Mouse (Mus musculus) natural killer cell, adult 2 months (primary cell): ENCODE results near the gene 7530416G11Rik.

Experiments used
- DNase-seq, 2 experiments: peaks; one replicate each; pipeline ENCODE4 v3.0.0; 2022; ENCODE audit warnings: low spot score in 2 of 2

7530416G11Rik gene

GRCm38 (mm10) chr15:85503127-85503526, at the start of gene 7530416G11Rik:
Gene 7530416G11Rik, minus strand, starts transcription at chr15:85503227.
- no peak for DNase-seq

GRCm38 (mm10) chr15:85546500-85546899, 43.5 kb upstream of the 7530416G11Rik start:
- no peak for DNase-seq

DNA sequence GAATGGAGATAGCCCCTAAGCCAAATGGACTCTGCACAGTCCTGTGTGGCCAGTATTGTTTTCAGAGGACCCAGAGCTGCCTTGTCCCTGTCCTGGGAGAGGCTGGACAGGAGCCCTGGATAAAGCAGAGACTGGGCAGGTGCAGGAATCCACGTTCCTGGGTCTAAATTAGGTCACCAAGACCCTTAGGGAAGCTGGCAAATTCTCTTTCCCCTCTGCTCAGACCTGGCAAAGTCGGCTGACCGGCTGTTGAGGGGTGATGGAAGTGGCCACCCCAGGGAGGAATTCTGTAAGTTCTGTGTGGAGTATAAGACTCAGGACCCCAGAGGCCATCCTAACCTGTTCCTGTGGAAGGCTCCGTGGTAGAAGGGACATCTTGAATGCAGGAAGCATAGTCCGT, 42.3 kb upstream of the 7530416G11Rik start:
- DNase-seq = no peak

DNA sequence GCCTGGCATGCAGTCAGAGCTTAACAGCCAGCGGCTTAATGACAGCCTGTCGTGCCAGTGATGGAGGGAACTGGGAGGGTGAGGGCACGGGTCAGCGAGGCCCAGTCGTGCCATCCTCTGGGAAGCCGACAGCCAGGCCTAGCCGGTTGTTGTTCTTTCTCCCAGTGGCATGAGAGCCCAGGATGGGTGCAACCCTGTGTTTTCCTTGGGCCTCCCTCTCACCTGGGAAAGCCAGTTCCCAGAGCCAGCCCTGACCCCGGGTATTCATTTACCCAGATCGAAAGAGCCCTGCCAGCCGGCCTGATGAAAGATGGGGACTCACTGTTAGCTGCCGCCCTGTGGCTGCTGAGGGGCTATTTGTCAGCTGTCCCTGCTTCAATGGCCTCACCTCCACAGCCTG, 35.1 kb upstream of the 7530416G11Rik start:
- no peak for DNase-seq

DNA sequence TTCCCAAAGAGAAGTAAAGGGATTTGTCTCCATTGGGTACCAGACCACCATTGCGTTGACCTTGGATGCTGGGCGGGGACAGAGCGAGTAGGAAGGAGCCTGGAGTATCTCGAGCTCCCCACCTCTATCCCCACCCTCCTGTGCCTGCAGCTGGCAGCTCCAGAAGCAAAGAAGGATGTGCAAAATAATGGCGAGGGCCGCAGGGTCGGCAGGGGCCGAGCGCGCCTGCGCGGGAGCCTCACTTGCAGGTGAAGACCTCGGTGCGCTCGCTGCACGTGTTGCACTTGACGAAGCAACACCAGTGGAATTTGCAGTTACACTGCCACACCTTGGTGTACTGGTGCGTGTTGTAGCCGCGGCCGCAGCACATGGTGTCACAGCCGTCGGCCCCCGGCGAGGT, 34.1 kb upstream of the 7530416G11Rik start:
- DNase-seq = no peak

DNA sequence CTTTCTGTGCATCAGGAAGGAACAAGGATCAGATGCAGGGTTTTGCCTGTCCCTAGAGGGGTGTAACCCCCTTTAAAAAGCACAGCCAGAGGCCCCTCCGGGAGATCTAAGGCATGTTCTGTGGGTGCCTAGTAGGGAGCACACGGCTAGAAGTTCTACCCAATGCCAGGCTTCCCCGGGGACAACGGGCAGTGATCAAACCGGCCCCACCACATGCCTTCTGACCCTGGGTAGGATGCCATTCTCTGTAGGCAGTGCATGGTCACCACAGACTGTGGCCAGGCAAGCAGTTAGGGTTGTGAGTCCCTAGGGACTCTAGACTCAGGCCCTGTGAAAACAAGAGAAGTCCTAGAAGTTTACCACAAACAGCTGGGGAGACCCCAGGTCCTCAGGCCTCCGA, 31.6 kb upstream of the 7530416G11Rik start:
- DNase-seq = no peak

DNA sequence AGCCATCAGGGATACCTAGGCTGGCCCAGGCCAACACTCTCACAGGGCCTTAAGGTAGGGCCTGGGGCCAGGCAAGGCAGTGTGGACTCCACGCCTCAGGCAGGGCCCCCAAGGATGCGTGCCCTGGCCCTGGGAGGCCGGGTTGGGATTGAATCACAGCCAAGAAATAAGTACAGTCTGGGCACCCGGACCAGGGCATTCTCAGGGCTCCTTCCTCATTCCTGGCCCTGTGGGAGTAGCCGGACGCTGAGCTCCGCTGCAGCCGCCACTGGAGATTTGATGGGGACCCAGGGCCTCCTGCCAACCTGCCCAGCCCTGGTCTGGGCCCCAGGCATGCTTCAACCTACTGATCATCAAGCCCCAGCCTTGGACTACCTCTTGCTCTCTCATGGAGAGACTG, 31.2 kb upstream of the 7530416G11Rik start:
- DNase-seq = no peak

GRCm38 (mm10) chr15:85532063-85532462, 29.0 kb upstream of the 7530416G11Rik start:
- DNase-seq = no peak

GRCm38 (mm10) chr15:85529911-85530310, 26.9 kb upstream of the 7530416G11Rik start:
- no peak for DNase-seq

DNA sequence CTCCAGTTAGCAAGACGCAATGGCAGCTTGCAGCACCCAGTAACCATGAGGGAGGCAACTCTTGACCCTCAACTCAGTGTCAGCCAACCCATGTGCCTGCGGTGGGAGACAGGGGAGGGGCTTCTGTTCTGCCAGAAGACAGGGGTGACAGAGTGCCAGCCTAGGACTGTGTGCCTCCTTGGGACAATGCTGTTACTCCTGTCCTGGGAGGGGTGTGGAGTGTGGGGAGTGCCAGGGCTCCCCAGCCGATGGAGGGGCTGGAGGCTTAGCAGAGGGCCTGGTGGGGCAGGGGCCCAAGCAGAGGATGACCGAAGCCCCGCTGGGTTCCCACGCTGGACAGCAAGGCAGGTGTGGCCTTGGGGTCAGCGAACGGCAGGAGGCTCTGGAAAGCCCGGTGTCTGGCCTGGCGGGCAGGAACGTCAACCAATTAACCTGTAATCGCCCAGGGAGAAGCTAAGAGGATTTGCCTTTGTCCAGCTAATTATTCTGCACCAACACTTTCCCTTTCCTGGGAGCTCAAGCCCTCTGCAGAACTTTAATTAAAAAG, 21.4 kb upstream of the 7530416G11Rik start:
- no peak for DNase-seq

- DNase-seq = no peak
These were observed 20.4 kb upstream of the 7530416G11Rik start for GRCm38 (mm10) chr15:85523173-85523991.

- DNase-seq = no peak
These were observed 16.4 kb upstream of the 7530416G11Rik start for GRCm38 (mm10) chr15:85519438-85519837.

- DNase-seq = no peak
These were observed 4.5 kb upstream of the 7530416G11Rik start for GRCm38 (mm10) chr15:85507370-85508014.

DNA sequence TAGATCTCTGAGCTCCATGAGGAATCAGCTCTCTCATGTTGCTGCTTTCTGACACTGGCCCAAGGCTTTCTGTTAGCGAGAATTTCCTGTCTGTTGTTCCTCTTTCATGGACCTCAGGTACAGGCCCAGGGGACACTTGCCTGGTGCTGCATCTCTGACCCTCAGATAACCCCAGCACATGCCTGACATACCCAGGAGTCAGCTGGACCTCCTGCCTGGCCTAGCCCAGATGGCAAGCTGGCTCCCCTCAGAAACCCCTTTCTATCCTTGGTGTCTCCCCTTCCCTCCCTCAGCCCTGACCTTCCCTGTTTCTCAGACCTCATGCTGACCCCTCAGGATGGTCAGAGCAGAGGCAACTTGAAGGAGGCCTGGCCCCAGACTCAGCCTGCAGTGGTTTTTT, 3.7 kb upstream of the 7530416G11Rik start:
- DNase-seq = no peak

DNA sequence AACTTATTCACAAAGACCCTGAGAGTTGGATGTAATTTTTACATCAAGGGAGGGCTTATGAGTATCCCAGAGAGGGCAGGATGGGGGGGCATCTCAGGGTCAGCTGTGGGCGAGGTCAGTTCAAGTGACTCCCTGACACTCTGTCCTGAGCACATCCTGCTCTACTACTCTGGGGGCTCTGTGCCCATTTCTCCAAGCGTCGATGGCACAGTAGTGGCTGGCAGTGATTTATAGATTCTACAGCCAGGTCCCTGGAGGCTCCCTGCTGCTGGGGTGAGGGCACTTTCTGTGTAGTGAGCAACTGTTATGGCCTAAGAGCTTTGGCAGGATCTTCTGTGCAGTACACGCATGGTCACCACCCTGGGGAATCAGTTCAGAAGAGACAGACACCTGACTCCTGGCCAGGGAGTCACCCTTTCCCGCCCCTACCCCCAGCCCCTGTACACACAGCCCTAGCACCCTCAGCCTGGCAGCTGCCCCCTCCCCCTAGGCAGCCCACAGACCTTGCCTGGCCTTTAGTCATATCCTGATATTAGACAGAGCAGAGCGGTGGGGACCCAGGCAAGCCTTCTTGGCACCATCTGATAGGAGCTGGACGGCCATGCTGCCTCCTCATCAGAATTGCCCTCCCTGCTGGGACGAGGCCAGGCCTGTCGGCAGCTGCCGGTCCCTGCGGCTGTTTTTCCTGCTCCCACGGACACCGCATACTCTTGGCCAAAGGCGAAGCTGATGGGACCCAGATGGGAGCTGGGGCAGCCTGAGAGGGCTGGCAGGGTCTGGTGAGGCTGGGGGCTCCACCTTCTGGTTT, 2.3 kb upstream of the 7530416G11Rik start:
- no peak for DNase-seq

GRCm38 (mm10) chr15:85500267-85500666, 2.8 kb downstream of the 7530416G11Rik start:
- no peak for DNase-seq

DNA sequence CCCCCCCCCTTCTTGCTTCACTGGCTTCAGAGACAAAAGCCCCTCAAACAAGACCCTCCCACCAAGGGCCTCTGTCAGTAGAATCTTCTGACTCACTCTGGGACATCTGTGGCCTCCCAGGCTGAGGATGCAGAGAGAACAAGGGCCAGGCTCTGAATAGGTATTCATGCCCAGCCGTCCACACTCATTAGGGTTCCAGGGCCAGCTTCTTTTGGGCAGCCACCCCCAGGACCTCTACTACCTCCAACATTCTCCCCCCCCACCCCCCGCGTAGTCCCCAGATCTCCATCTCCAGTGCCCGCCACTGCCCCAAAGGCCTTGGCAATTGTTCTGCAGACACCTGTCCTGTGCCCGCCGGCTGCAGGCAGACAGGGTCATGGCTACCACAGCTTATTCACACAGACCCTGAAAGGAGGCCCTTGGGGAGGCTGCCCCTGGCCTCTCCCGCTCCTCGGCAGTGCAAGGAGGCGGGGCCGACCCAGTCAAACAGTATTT, 5.0 kb downstream of the 7530416G11Rik start:
- DNase-seq = no peak

DNA sequence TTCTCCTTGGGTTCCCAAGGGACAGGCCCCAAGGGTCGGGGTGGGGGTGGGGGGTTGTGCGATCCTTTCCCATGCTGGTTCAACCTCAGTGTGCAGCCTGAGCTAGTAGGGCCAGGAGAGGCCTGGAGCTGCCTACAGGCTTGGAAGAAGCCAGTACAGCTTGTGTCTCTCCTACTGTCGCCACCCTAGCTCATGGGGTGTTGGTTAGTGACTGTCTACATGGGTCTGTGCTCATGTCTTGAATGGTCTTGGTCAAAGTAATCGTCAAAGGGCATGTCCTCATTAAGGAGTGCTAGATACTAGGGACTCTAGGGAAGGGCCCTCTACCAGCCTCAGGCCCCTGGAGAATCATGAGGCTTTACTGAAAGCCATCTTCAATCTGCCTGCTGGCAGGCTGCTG, 5.5 kb downstream of the 7530416G11Rik start:
- no peak for DNase-seq

DNA sequence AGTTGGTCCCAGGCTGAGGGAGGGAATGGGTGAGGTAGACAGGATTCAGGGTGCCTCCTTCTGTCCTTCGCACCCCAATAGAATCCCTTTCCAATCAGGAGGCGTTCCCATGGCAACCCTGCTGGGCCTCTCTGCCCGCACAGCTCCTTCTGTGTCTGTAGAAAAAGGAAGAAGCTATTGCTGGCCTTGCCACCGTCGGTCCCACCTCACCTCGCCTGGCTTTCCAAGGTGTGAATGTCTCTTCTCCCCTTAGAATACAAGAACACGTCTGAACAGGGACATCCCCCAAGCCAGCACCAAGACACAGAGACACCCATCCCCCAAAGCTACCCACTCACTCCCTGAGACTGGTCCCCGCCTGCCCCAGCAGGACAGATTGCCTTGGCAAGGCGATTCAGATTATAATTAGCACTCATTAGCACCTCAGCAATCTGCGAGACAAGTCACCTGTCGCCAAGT, 8.8 kb downstream of the 7530416G11Rik start:
- DNase-seq = no peak

DNA sequence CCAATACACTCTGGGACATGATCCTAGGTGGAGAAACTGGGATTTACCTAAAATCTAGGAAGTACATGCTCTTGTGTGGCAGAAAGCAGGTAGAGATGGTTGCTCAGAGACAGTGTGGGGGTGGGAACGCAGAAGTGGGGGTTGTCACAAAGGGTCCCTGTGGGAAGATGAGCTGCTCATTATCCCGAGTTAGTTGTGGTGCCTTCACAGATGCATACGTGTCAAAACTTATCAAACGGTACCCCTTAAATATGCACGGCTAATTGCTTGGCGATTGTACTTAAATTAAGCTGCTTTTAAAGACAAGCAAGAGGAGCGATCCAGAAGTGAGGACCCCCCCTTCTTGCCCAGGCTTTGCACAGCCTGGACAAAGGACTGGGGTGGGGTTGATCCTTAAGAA, 13.3 kb downstream of the 7530416G11Rik start:
- DNase-seq = no peak

- no peak for DNase-seq
These were observed 14.1 kb downstream of the 7530416G11Rik start for GRCm38 (mm10) chr15:85488900-85489299.

GRCm38 (mm10) chr15:85480630-85481029, 22.4 kb downstream of the 7530416G11Rik start:
- no peak for DNase-seq
